Comparison of ENCODE assay signal across 9 mouse cellular contexts in genomic region chr16:38632147-38632546, GRCm38 (mm10).
DNase-seq lines count a peak whose midpoint lies in the region; ATAC-seq and TF ChIP-seq lines count a peak whose summit lies in the region.
"Had no signal": no experiment of that assay in that cellular context is flagged by ENCODE, and none has a peak within 500 bp of the region (broad histone marks: within the 10 kb centered on the region; RNA-seq: fewer than 3 reads in every experiment).

No protein-coding gene starts in this region.

- TF ChIP-seq POLR2A in CH12.LX (IDR thresholded peaks at IDR 0.05; ENCODE audit: low read depth, low read length), result no peak
- no peak for TF ChIP-seq POLR2A in bone marrow macrophage, adult 2 months (IDR thresholded peaks at IDR 0.05; ENCODE audit: borderline replicate concordance, low read depth, low read length)
- TF ChIP-seq POLR2A in thymus, adult 2 months (IDR thresholded peaks at IDR 0.05; ENCODE audit: control insufficient read depth, extremely low read depth, insufficient read depth, low read length, poor library complexity), result no peak

- WGBS in hindbrain, embryonic 10.5 days, result 65% methylated on average over 6 of the region's 6 CpGs
- 67% methylated on average over 6 of the region's 6 CpGs for WGBS in hindbrain, embryonic 12.5 days
- 67% methylated on average over 6 of the region's 6 CpGs for WGBS in midbrain, postnatal 0 days
- WGBS in thymus, adult 2 months, result 63% methylated on average over 6 of the region's 6 CpGs

- no peaks in the 10 kb centered on the region for H3K36me3 ChIP-seq in hindbrain, embryonic 10.5 days
- H3K36me3 ChIP-seq in hindbrain, embryonic 12.5 days, result no peaks in the 10 kb centered on the region
- no peaks in the 10 kb centered on the region for H3K36me3 ChIP-seq in CH12.LX (replicated peaks in 1 of 2; ENCODE audit: control insufficient read depth in 1 of 2, insufficient read depth in 1 of 2, low read length in 1 of 2)
- no peaks in the 10 kb centered on the region for H3K36me3 ChIP-seq in midbrain, postnatal 0 days (ENCODE audit: insufficient read depth, low read length)
- no peaks in the 10 kb centered on the region for H3K36me3 ChIP-seq in thymus, adult 2 months (ENCODE audit: control insufficient read depth, insufficient read depth, low read length)

- peaks cover 7% of the 10 kb centered on the region; the same call in 1 of the 2 replicates for H3K4me1 ChIP-seq in hindbrain, embryonic 10.5 days (replicated peaks)
- no peaks in the 10 kb centered on the region for H3K4me1 ChIP-seq in hindbrain, embryonic 12.5 days
- peaks cover 4 to 10% of the 10 kb centered on the region in 2 experiments; a peak in 2 of 4 replicates for H3K4me1 ChIP-seq in CH12.LX (ENCODE audit: control insufficient read depth in 1 of 2, insufficient read depth in 2 of 2)
- peaks cover 13% of the 10 kb centered on the region for H3K4me1 ChIP-seq in bone marrow macrophage, adult 2 months (ENCODE audit: control insufficient read depth, insufficient read depth, low read length)
- H3K4me1 ChIP-seq in midbrain, postnatal 0 days (ENCODE audit: insufficient read depth, low read length), result no peaks in the 10 kb centered on the region
- H3K4me1 ChIP-seq in thymus, adult 2 months (replicated peaks; ENCODE audit: control insufficient read depth, insufficient read depth, low read length), result peaks cover 14% of the 10 kb centered on the region

- peak; percentile 84 for TF ChIP-seq RAD21 in CH12.LX (IDR thresholded peaks at IDR 0.05; ENCODE audit: low read depth, low read length)

- no peaks in the 10 kb centered on the region for H3K27me3 ChIP-seq in hindbrain, embryonic 10.5 days (ENCODE audit: insufficient read depth, poor library complexity, severe bottlenecking)
- H3K27me3 ChIP-seq in hindbrain, embryonic 12.5 days, result no peaks in the 10 kb centered on the region
- H3K27me3 ChIP-seq in CH12.LX (replicated peaks), result no peaks in the 10 kb centered on the region
- H3K27me3 ChIP-seq in midbrain, postnatal 0 days (ENCODE audit: insufficient read depth, low read length), result no peaks in the 10 kb centered on the region
- no peaks in the 10 kb centered on the region for H3K27me3 ChIP-seq in thymus, adult 2 months (ENCODE audit: control insufficient read depth, insufficient read depth, low read length)
- H3K27me3 ChIP-seq: limb, embryonic 13.5 days had no signal

- in situ Hi-C loops in CH12.LX (cut with MboI; ENCODE audit: low pct_ligation_motif_present, low pct_unique_long_range_greater_than_20kb, low sequenced_read_pairs), result loop anchor here (10.0 kb wide), 1 partner anchor 73 kb away; no protein-coding TSS in a partner anchor

- H3K4me3 ChIP-seq in hindbrain, embryonic 10.5 days, result no peak overlapping the region
- no peak overlapping the region for H3K4me3 ChIP-seq in hindbrain, embryonic 12.5 days
- no peak overlapping the region for H3K4me3 ChIP-seq in CH12.LX (replicated peaks in 1 of 3; ENCODE audit: low read depth in 2 of 3, low read length in 2 of 3, poor library complexity in 1 of 3)
- H3K4me3 ChIP-seq in bone marrow macrophage, adult 2 months (ENCODE audit: insufficient read depth, low read length), result no peak overlapping the region
- H3K4me3 ChIP-seq in midbrain, postnatal 0 days (ENCODE audit: low read depth, low read length), result no peak overlapping the region
- H3K4me3 ChIP-seq in thymus, adult 2 months (ENCODE audit: control insufficient read depth, insufficient read depth, low read length), result no peak overlapping the region
- H3K4me3 ChIP-seq: limb, embryonic 13.5 days had no signal

- H3K79me2 ChIP-seq in CH12.LX (replicated peaks; ENCODE audit: control insufficient read depth, extremely low read depth, insufficient read depth, poor library complexity, severe bottlenecking), result no peaks in the 10 kb centered on the region; the same call in 1 of the 2 replicates

- H3K9ac ChIP-seq in hindbrain, embryonic 12.5 days, result no peak overlapping the region
- H3K9ac ChIP-seq in CH12.LX (ENCODE audit: insufficient read depth, low read depth), result no peak overlapping the region
- H3K9ac ChIP-seq in midbrain, postnatal 0 days (replicated peaks; ENCODE audit: low read length, poor library complexity, severe bottlenecking), result no peak overlapping the region
- H3K9ac ChIP-seq: limb, embryonic 13.5 days had no signal

- H3K4me2 ChIP-seq in hindbrain, embryonic 12.5 days (replicated peaks), result no peak overlapping the region
- no peak overlapping the region for H3K4me2 ChIP-seq in CH12.LX (ENCODE audit: insufficient read depth, low read depth, poor library complexity, severe bottlenecking)
- no peak overlapping the region for H3K4me2 ChIP-seq in midbrain, postnatal 0 days (ENCODE audit: low read depth, low read length, poor library complexity, severe bottlenecking)
- H3K4me2 ChIP-seq: limb, embryonic 13.5 days had no signal

- no peak overlapping the region for H3K27ac ChIP-seq in hindbrain, embryonic 10.5 days
- no peak overlapping the region for H3K27ac ChIP-seq in hindbrain, embryonic 12.5 days
- H3K27ac ChIP-seq in CH12.LX (ENCODE audit: insufficient read depth, low read depth), result no peak overlapping the region
- H3K27ac ChIP-seq in bone marrow macrophage, adult 2 months (ENCODE audit: insufficient read depth, low read depth, low read length), result no peak overlapping the region
- H3K27ac ChIP-seq in midbrain, postnatal 0 days (ENCODE audit: low read depth, low read length), result no peak overlapping the region
- no peak overlapping the region for H3K27ac ChIP-seq in thymus, adult 2 months (ENCODE audit: control insufficient read depth, insufficient read depth, low read length)
- H3K27ac ChIP-seq: limb, embryonic 13.5 days had no signal

- peak; percentile 66 to 87; a peak in 3 of 4 replicates for TF ChIP-seq CTCF in CH12.LX (conservative IDR thresholded peaks at IDR 0.05 in 1 of 2, IDR thresholded peaks at IDR 0.05 in 1 of 2; ENCODE audit: low read depth in 2 of 2, low read length in 2 of 2)
- peak; percentile 72 for TF ChIP-seq CTCF in bone marrow macrophage, adult 2 months (IDR thresholded peaks at IDR 0.05; ENCODE audit: low read depth, low read length)
- peak; percentile 67 for TF ChIP-seq CTCF in midbrain, postnatal 0 days (IDR thresholded peaks at IDR 0.05)
- peak; percentile 80 for TF ChIP-seq CTCF in thymus, adult 2 months (IDR thresholded peaks at IDR 0.05; ENCODE audit: borderline replicate concordance, control insufficient read depth, extremely low read depth, insufficient read depth, low read length, poor library complexity)

- dilution Hi-C loops in CH12.LX (cut with MboI; ENCODE audit: extremely low pct_ligation_motif_present, extremely low pct_unique_long_range_greater_than_20kb, low sequenced_read_pairs), result no loop called here

- peak; percentile 62 for TF ChIP-seq EP300 in CH12.LX (IDR thresholded peaks at IDR 0.05; ENCODE audit: low read length)

- no peaks in the 10 kb centered on the region for H3K9me3 ChIP-seq in hindbrain, embryonic 10.5 days
- H3K9me3 ChIP-seq in hindbrain, embryonic 12.5 days (replicated peaks), result no peaks in the 10 kb centered on the region
- no peaks in the 10 kb centered on the region for H3K9me3 ChIP-seq in CH12.LX (replicated peaks; ENCODE audit: low read length)
- no peaks in the 10 kb centered on the region for H3K9me3 ChIP-seq in midbrain, postnatal 0 days (ENCODE audit: low read length)
- H3K9me3 ChIP-seq: limb, embryonic 13.5 days had no signal

- ATAC-seq in hindbrain, embryonic 12.5 days (ENCODE audit: low FRiP score), result no peak
- no peak for ATAC-seq in midbrain, postnatal 0 days (ENCODE audit: low FRiP score)

- DNase-seq in hindbrain, embryonic 10.5 days (ENCODE audit: low spot score), result peak; percentile 59
- DNase-seq in CH12.LX (ENCODE audit: extremely low read depth), result peak; percentile 65
- peak; percentile 53 to 57 for DNase-seq in heart, adult 9 months (ENCODE audit: low spot score in 2 of 2)
- DNase-seq in layer of hippocampus, postnatal 25 days (ENCODE audit: extremely low spot score in 1 of 2, low spot score in 1 of 2), result peak; percentile 20 to 66
- peak; percentile 9 for DNase-seq in midbrain, postnatal 0 days (ENCODE audit: low spot score)
- DNase-seq in thymus, adult 2 months, result peak; percentile 82

TF ChIP-seq in CH12.LX, 34 proteins besides CTCF, POLR2A, EP300 and RAD21:
- no peak for TF ChIP-seq JUND (conservative IDR thresholded peaks at IDR 0.05; ENCODE audit: low read depth, low read length)
- TF ChIP-seq MYC (IDR thresholded peaks at IDR 0.05; ENCODE audit: low read depth, low read length), result peak; percentile 98
- peak; percentile 86 for TF ChIP-seq SMC3 (IDR thresholded peaks at IDR 0.05; ENCODE audit: low read depth, low read length)
- TF ChIP-seq RCOR1 (conservative IDR thresholded peaks at IDR 0.05; ENCODE audit: low read depth, low read length), result no peak
- TF ChIP-seq BHLHE40 (IDR thresholded peaks at IDR 0.05; ENCODE audit: low read depth, low read length), result peak; percentile 88
- TF ChIP-seq ZKSCAN1 (IDR thresholded peaks at IDR 0.05; ENCODE audit: borderline replicate concordance, low read depth, low read length), result no peak
- no peak for TF ChIP-seq CHD2 (IDR thresholded peaks at IDR 0.05; ENCODE audit: low read length)
- TF ChIP-seq USF1 (IDR thresholded peaks at IDR 0.05; ENCODE audit: low read depth, low read length), result 0 out of 2 replicates have a peak, but pooled peaks have one; percentile 3
- TF ChIP-seq MAX (IDR thresholded peaks at IDR 0.05; ENCODE audit: low read length), result peak; percentile 92
- TF ChIP-seq ZNF384 (IDR thresholded peaks at IDR 0.05; ENCODE audit: low read depth, low read length), result peak; percentile 82
- peak; percentile 25; the same call in 1 of the 2 replicates for TF ChIP-seq JUN (IDR thresholded peaks at IDR 0.05; ENCODE audit: insufficient read depth, low read depth, low read length)
- TF ChIP-seq MXI1 (IDR thresholded peaks at IDR 0.05; ENCODE audit: low read depth, low read length), result no peak
- TF ChIP-seq KAT2A (IDR thresholded peaks at IDR 0.05; ENCODE audit: insufficient replicate concordance, low read length), result no peak
- peak; percentile 54 for TF ChIP-seq ZC3H11A (IDR thresholded peaks at IDR 0.05; ENCODE audit: low read depth, low read length)

Comparison
In these comparisons a context has a peak if more than half of its experiments do, and no peak if none do; other contexts are left out.
1. DNase-seq: peak in every context shown above with its lines; median percentile 82 in thymus, adult 2 months; 65 in CH12.LX; 59 in hindbrain, embryonic 10.5 days; 55 in heart, adult 9 months; 43 in layer of hippocampus, postnatal 25 days; 9 in midbrain, postnatal 0 days.